Mouse (Mus musculus) thymus, adult 2 months (tissue): ENCODE data around the gene Myo5a.

Experiments used
- CTCF ChIP-seq: fragments of 200-500 bp; IDR thresholded peaks from 2 replicates; pipeline ENCODE4 v1.5.1; 2012; ENCODE audit warnings: mild to moderate bottlenecking, control low read depth, low read length, moderate library complexity, borderline replicate concordance; ENCODE audit not compliant: control insufficient read depth, poor library complexity, insufficient read depth; ENCODE audit errors: extremely low read depth
- POLR2A ChIP-seq: fragments of 200-500 bp; IDR thresholded peaks from 2 replicates; pipeline ENCODE4 v1.6.1; 2012; ENCODE audit warnings: mild to moderate bottlenecking, low read length, control low read depth, moderate library complexity; ENCODE audit not compliant: control insufficient read depth, poor library complexity, insufficient read depth; ENCODE audit errors: extremely low read depth

- TF ChIP-seq CTCF (no peak), POLR2A (no peak)
Observed at GRCm38 (mm10) chr9:75193858-75194257, 123.0 kb downstream of the Myo5a start.
